Mouse (Mus musculus) G1E-ER4 (cell line): ENCODE measurements around the gene Itgb3bp. TPM values are rescaled to one million over a fixed set of nuclear protein-coding genes. Genes with fewer than 3 reads are reported as not detected.

Experiments
- GATA1 ChIP-seq: IDR thresholded peaks from one replicate; pipeline ENCODE4 v1.8.0; 2012; ENCODE audit warnings: low read length, inconsistent platforms
- polyA plus RNA-seq: library from polyadenylated mRNA; stranded (reverse); fragments of >175 nt; gene quantifications from 2 replicates; pipeline ENCODE4 v1.2.3, GENCODE M21; 2012

Gene Itgb3bp
- polyA plus RNA-seq, 1 experiment, result 0.73 TPM

- no peak for TF ChIP-seq GATA1
These were observed 15.0 kb upstream of the Itgb3bp start for GRCm38 (mm10) chr4:99944606-99945005.

GRCm38 (mm10) chr4:99941655-99942414, 12.2 kb upstream of the Itgb3bp start:
- no peak for TF ChIP-seq GATA1

GRCm38 (mm10) chr4:99939711-99940505, 10.3 kb upstream of the Itgb3bp start:
- TF ChIP-seq GATA1, result no peak

GRCm38 (mm10) chr4:99936278-99936677, 6.7 kb upstream of the Itgb3bp start:
- TF ChIP-seq GATA1, result no peak

- TF ChIP-seq GATA1, result no peak
These were observed 5.2 kb upstream of the Itgb3bp start for GRCm38 (mm10) chr4:99934859-99935258.

- no peak for TF ChIP-seq GATA1
These were observed 2.2 kb upstream of the Itgb3bp start for GRCm38 (mm10) chr4:99931807-99932206.

- no peak for TF ChIP-seq GATA1
These were observed 1.6 kb upstream of the Itgb3bp start for GRCm38 (mm10) chr4:99931240-99931580.

- TF ChIP-seq GATA1, result no peak
These were observed 1.1 kb upstream of the Itgb3bp start for GRCm38 (mm10) chr4:99930518-99931239.

GRCm38 (mm10) chr4:99929149-99929612, 432 bp downstream of the Itgb3bp start, which contains the start of gene Pgm1:
Gene Pgm1, plus strand, starts transcription at chr4:99929414.
- no peak for TF ChIP-seq GATA1

GRCm38 (mm10) chr4:99928521-99928920, 1.1 kb downstream of the Itgb3bp start:
- no peak for TF ChIP-seq GATA1

GRCm38 (mm10) chr4:99926380-99926779, 3.2 kb downstream of the Itgb3bp start:
- peak; percentile 57 for TF ChIP-seq GATA1

GRCm38 (mm10) chr4:99913894-99914451, 15.6 kb downstream of the Itgb3bp start:
- no peak for TF ChIP-seq GATA1

- TF ChIP-seq GATA1, result no peak
These were observed 47.2 kb downstream of the Itgb3bp start for GRCm38 (mm10) chr4:99882405-99882804.

GRCm38 (mm10) chr4:99881882-99882281, 47.7 kb downstream of the Itgb3bp start:
- no peak for TF ChIP-seq GATA1
